Mouse (Mus musculus) ovary, adult 18-20 months (tissue): Measurements from ENCODE around the gene Ly6g6e.

Experiments
- DNase-seq: peaks from one replicate; pipeline ENCODE4 v3.0.0; 2022; ENCODE audit warnings: low spot score, mixed read lengths

The Ly6g6e gene

GRCm38 (mm10) chr17:35071454-35071853 lies 5.2 kb upstream of the Ly6g6e start:
- no peak for DNase-seq

- DNase-seq, result no peak
Observed at GRCm38 (mm10) chr17:35074097-35074496, 2.6 kb upstream of the Ly6g6e start.

DNA sequence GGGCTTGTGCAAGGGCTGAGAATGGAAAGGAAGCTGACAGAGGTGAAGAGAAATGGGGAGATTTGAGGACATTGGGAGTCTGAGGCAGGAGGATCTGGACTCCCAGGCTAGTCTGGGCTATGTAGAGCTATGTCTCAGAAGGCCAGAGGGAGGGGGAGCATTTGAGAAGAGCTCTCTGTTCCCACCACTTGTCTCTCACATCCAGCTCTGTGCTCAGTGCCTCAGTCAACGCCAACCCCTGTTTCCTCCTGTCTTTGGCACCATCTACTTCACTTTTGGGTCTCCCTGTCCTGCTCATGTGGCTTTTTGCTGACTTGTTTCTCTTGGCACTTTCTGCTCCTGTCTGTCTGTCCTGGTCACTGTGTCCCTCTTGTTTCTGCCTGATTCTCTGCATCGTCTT lies 583 bp downstream of the Ly6g6e start:
- DNase-seq, result no peak

GRCm38 (mm10) chr17:35077786-35078233 lies 1.1 kb downstream of the Ly6g6e start, which contains the start of gene Ly6g6d:
Gene Ly6g6d, minus strand, starts transcription at chr17:35078065.
- DNase-seq, result peak; percentile 32

DNA sequence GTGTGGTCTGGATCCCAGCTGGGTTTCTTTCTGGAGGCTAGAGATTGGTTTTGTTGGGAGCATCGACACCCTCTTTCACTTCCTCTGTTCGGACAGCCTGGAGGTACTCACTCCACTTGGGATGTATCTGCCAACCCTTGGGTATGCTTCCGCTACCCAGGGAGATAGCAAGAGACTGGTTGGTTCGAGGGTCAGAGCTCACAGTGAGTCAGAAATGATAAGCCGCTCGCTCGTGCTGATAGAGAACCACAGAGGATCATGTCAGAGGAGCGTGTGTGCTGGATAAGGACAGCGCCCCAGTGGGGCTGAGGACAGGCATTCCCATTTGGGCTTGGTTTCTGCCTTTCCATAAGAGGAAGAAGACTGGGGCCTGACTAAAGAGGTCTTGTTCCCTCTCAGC lies 3.1 kb downstream of the Ly6g6e start:
- DNase-seq, result peak; percentile 38

DNA sequence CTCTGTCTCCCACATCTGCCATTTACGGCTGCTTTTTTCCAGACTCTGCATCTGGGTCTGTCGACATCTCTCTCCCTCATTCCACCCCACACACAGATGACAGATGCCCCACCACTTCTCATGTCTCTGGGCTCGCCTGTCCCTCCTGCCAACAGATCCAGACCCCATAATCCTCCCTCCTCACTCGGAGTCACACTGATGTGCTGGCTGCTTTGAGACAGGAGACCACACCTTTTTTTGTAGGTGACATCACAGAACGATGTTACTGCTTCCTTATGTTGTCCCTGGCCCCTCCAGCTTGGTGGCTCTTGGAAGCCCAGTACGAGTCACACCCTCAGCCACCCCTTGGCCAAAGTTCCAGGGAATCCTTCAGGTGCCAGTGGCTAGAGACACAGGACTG lies 3.5 kb downstream of the Ly6g6e start:
- no peak for DNase-seq

DNA sequence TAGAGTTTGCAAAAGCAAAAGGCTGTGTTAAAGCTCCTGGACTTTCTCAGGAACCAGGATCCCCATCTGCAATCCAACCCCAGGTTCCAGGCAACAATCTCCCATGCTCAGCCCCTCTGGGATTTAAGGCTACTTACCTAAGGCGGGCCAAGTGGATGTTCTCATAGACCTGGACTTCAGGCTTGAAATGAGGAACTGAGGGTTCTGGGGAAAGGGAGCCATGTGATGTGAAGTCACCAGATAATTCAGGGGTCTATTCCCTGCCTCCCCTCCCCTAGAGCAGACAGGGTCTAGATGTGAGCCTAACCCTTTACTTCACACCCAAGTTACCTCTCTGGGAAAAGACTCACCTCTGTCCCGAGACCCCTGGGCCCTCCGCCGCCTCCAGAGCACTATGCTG lies 4.0 kb downstream of the Ly6g6e start:
- no peak for DNase-seq

- no peak for DNase-seq
Observed at GRCm38 (mm10) chr17:35082841-35083576, 6.3 kb downstream of the Ly6g6e start.

DNA sequence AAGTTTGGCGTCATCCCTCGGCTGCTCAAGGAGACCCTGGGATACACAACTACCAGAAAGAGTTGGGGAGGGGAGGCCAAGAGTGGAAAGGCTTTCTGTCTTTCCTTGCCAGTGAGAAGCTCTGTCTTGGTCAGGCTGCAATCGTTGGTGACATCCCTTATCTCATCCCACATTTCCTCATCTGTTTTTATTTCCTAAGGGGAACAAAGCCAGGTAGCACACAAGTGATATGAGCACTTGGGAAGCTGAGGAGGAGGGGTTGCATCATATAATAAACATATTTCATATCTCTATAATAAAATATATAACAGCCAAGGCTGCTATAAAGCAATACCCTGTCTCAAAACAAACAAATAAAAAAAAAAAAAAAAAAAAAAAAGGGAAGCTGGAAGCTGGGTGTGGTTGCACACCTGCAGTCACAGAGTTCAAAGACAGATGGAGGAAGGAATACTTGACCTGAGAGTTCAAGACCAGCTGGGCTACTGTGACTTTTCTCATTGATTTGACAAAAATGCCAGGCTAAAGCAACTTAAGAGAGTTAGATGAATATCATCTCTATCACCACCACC lies 7.3 kb downstream of the Ly6g6e start:
- DNase-seq, result no peak

DNA sequence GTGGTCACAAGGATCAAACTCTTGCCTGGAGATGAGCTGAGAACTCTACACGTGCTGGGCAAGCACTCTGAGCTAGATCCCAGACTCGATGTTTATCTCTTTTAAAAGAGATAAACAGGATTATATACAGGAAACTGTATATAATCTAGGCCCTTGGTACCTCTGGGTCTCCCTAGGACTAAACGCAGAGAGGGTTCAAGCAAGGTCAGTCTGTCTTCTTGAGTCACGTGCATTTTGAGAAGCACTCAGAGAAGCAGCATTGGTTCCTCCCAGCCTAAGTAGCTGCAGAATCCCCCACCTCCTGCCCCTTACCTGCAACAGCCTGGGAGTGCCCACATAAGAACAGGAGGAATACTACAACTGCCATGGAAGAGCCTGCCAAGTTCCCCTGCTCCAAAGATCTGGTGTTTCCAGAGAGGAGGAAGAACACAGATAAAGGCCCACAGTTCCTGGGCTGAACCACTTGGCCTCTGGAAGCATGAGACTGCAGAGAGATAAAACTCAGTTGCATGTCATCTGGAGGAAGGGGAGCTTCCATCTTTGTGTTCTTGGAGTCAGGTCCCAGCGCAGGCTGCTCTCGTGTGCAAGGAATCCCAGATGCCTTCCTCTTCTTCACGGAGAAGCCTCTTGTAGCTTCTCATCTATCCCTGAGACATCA lies 8.6 kb downstream of the Ly6g6e start, which contains the start of gene Ly6g6f:
Gene Ly6g6f, minus strand, starts transcription at position 403 of the 658 bp plus-strand sequence.
- DNase-seq, result no peak

DNA sequence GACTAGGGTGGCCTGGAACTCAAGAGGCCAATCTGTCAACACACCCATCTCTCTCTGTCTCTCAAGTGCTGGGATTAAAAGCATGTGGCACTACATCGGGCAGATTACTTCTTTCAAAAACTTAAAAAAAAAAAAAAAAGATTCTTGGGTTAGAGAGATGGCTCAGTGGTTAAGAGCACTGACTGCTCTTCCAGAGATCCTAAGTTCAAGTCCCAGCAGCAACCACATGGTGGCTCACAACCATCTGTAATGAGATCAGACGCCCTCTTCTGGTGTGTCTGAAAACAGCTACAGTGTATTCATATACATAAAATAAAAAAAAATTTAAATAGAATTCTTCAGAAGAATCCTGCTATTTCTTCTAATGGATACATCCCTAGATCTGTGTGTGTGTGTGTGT lies 11.4 kb downstream of the Ly6g6e start:
- DNase-seq, result no peak

- DNase-seq, result peak; percentile 89
Observed at GRCm38 (mm10) chr17:35088825-35089644, 12.3 kb downstream of the Ly6g6e start, which contains the start of gene Abhd16a. Gene Abhd16a, plus strand, starts transcription at chr17:35089263.

DNA sequence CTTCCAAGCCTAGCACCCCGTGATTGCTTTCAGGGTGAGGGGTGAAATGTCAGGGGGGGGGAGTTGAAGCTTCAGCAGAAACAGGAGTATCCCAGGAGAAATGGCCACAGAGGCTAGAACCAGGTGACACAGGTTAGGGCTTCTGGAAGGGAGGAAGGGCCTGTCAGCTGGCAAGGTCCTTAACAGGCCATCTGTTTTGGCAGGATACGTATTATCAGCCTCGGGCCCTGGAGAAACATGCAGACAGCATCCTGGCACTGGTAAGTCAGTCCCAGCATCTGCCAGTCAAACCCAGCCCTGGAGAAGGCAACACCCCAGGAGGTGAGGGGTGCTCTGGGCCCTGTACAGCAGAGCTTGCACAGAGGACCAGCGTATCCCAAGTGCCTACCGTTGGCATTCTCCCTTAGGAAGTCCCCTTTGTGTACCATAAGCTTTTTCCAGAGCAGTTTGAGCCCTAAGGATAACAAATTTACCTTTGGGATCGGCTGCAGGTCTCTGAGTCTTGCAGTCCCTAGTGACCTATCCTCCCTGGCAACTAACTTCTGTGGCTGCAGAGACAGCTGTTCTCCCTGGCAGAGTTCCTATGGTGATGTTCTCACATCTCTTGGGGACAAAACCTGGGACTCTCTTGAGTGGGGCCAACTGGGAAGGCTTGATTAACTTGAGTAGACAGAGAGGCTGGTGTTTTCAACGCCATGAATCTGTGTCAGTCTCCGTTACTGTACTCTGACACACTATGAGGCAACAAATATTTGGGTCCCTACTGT lies 13.6 kb downstream of the Ly6g6e start:
- no peak for DNase-seq

GRCm38 (mm10) chr17:35092403-35093198 lies 15.9 kb downstream of the Ly6g6e start:
- no peak for DNase-seq

DNA sequence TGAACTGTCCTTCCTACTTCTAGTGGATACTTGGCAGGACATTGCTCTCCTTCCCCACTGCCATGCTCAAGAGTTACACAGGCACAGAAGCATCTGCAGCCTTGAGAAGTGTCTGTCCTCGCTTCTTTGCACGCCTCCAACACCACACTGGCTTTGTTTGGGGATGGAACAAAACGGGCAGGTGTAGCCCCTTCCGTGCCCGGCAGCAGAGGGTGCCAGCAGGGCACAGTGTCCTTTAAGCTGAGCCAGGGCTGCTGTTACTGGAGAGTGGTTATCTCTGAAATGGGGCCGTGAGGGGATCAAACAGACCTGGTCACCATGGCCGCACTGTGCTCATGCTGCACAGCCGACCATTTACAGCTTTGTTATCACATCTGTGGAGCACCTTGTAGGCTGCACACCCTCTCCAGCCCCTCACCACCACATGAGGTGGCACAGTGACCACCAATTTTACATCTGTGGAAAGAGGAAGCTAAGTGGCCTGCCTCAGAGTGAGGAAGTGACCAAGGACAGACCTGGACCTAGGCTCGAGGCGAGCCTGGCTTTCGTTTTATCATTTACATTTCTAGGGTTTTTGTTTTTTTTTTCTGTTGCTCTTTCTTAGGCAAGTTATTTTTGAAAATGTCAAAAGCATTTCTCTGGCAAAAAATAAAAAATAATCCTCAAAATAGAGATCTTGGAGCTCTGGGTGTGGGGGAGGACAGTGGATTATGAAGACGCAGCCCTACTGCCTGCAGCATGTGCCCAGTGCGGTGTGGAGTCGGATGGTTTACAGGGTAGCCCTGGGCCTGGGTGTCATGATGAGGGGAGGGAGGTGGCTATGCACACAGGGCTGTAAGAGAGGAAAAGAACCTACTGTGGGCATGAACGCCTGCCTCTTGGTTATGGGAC lies 18.0 kb downstream of the Ly6g6e start:
- DNase-seq, result peak; percentile 51

DNA sequence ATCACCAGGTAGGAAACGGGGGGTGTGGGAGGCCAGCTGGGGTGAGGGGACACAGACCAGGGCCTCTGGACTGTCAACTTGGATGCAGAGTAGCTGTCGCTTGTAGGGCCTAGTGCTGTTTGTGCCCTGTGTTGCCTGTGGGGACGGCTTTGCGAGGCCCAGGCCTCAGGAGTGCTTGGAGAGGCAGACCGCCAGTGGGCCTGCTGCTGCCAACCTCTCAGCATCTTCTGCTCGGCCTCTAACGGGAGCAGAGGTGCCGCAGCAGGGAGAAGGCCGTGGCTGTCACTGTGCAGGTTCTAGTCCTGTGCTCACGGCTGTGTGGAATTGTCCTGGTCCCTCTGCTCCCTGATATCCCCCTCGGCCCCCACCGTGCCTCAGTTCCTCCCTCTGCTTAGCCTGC lies 19.9 kb downstream of the Ly6g6e start:
- no peak for DNase-seq

DNA sequence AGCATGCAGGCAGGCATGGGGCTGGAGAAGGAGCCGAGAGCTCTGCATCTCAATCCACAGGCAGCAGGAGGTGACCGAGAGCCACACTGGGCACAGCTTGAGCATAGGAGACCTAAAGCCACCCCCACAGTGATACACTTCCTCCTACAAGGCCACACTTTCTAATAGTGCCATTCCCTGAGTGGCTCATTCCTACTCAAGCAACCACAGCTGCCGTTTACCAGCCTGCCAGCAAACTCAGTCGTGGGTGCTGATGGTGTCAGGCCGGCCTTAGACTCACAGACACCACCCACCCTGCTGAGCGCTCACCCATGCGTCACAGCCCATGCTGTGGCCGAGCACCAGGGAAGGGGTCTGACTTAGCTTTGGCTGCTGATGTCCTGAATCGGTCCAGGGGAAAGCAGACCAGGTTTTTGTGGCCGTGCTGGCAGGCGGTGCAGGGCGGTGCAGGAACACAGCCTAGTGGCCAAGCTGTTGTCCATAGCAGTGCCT lies 20.5 kb downstream of the Ly6g6e start:
- DNase-seq, result no peak

- no peak for DNase-seq
Observed at GRCm38 (mm10) chr17:35100196-35100765, 23.6 kb downstream of the Ly6g6e start.

GRCm38 (mm10) chr17:35101161-35101560 lies 24.5 kb downstream of the Ly6g6e start:
- no peak for DNase-seq
